Mouse (Mus musculus) lung, adult 2 months (tissue): Measurements from ENCODE around the gene Letm1. TPM values are rescaled to one million over a fixed set of nuclear protein-coding genes. Genes with fewer than 3 reads are reported as not detected.

Source experiments
- DNase-seq: peaks from one replicate; pipeline ENCODE4 v3.0.0; 2022
- H3K4me1 ChIP-seq: fragments of 200-500 bp; 2 replicates; pipeline ENCODE4 v1.6.1; 2011; ENCODE audit warnings: low read length; ENCODE audit not compliant: control insufficient read depth, insufficient read depth
- H3K4me3 ChIP-seq: fragments of 200-500 bp; replicated peaks from 2 replicates; pipeline ENCODE3; 2011; ENCODE audit warnings: low read depth, mild to moderate bottlenecking, control low read depth, low read length; ENCODE audit errors: extremely low read depth
- CTCF ChIP-seq: fragments of 200-500 bp; IDR thresholded peaks from 2 replicates; pipeline ENCODE4 v1.5.1; 2011; ENCODE audit warnings: mild to moderate bottlenecking, low read length, control low read depth; ENCODE audit not compliant: insufficient read depth
- POLR2A ChIP-seq: fragments of 200-500 bp; IDR thresholded peaks from 2 replicates; pipeline ENCODE4 v1.6.1; 2011; ENCODE audit warnings: low read depth, mild to moderate bottlenecking, control low read depth, low read length, borderline replicate concordance; ENCODE audit errors: extremely low read depth
- WGBS: fragments of 180-500 bp; shearing (Covaris S2); methylation state at CpG from one replicate; pipeline ENCODE4 v1.1.7; 2018; 5-methylcytosine and 5-hydroxymethylcytosine counted together
- polyA plus RNA-seq: library from polyadenylated mRNA; depleted of rRNA; stranded (reverse); fragments of >200 nt; gene quantifications from 2 replicates; pipeline ENCODE4 v1.2.3, GENCODE M21; 2012

The Letm1 gene
- polyA plus RNA-seq, 1 experiment = 41.8 TPM

DNA sequence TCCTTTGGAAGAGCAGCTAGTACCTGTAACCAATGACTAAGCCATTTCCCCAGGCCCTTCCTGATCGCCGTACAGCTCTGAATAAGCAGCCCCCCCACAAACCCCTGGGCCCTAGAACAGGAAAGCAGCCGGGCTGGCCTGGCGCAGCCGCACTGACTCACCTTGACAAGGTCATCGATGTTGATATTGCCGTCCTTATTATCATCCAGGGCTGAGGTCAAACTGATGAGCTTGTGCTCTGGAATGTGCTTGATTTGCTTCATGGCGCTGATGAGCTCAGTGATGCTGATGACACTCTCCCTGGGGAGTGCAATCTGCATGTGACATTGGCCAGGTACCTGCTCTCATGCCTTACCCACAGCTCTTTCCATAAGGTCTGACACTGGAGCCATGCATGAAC lies 39.1 kb downstream of the Letm1 start:
- Histone ChIP-seq H3K4me1 (no peaks in the 10 kb centered on the region), H3K4me3 (no peak overlapping the region)
- WGBS = 86% methylated on average over 8 of the region's 8 CpGs
- TF ChIP-seq POLR2A (no peak), CTCF (no peak)
- DNase-seq = no peak

DNA sequence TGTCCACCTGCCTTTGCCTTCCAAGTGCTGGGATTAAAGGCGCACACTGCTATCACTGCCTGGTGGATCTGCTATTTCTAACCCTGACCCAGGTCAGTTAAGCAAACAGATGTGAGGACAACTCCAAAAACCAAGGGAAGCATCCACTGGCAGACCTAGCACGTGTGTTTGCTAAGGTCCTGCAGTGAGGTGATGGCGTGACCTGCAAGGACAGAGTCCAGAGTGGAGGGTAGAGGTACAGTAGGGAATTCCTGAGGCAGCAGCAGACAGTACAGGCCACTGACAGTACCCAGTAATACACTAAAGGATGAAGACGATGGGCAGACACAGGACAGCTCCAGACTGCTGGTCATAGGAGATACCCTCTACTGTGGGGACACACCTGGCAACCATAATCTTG lies 42.1 kb downstream of the Letm1 start:
- 88% methylated on average over 4 of the region's 4 CpGs for WGBS
- DNase-seq = no peak
- no peak for TF ChIP-seq POLR2A
- TF ChIP-seq CTCF = no peak
- Histone ChIP-seq H3K4me3 (no peak overlapping the region), H3K4me1 (no peaks in the 10 kb centered on the region)

DNA sequence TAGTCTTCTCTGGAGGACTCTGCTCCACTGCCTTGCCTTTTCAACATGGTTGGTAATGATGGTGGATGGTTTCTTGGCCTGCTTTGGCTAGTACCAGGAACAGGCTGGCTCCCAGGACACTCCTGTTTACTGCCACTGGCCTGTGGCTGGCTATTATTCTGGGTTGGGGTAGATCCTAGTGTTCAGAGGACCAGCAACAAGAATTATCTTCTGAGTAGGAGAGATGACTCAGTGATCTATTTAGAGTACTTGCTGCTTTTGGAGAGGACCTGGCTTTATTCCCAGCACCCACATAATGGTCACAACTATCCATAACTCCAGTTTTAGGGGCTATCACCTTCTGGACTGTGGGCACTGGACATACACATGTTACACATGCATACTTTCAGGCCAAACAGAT lies 44.3 kb downstream of the Letm1 start:
- DNase-seq = no peak
- TF ChIP-seq POLR2A (no peak), CTCF (no peak)
- no peak overlapping the region for H3K4me3 ChIP-seq
- no peaks in the 10 kb centered on the region for H3K4me1 ChIP-seq

DNA sequence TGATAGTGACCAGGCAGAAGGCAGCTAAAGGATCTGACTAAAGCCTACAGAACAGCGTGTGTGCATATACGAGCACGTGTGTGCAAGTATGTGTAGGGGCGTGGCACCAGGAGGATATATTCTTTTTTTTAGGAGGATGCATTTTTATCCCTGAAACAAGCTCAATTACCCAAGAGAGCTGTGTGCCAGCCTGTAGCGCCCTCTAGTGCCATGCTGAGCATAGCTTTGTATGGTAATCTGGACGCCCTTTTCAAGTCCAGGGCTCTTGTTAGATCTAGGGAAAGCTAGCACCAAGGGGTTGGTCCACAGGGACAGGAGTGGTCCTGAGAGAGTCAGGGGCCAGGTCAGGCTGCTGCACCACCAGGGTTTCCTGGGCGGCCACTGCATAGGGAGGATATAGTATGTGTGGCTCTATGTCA lies 44.7 kb downstream of the Letm1 start:
- H3K4me3 ChIP-seq = no peak overlapping the region
- TF ChIP-seq POLR2A (no peak), CTCF (peak; percentile 90)
- peak; percentile 75 for DNase-seq
- 14% methylated on average over 7 of the region's 7 CpGs for WGBS
- no peaks in the 10 kb centered on the region for H3K4me1 ChIP-seq

DNA sequence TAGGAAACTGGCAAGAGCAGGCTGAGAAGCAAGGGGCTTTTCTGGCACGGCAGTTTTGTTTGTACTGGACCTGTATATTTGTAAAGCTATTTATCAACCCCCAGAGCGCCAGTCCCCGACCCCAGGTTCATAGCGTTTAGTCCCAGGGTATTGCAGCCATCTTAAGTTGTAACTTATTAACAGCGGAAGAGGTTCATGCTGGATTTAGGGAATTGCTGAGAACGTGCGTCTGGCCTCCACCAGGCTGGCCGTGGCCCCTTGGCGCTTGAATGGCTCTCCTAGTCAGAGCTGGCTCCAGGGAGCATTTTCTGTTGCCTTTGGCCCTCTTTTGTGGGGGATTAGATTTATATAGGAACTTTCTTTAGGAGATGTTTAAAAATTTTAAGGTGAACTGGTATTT lies 46.4 kb downstream of the Letm1 start:
- TF ChIP-seq CTCF (no peak), POLR2A (no peak)
- no peak for DNase-seq
- peaks cover 1% of the 10 kb centered on the region; the same call in 1 of the 2 replicates for H3K4me1 ChIP-seq
- no peak overlapping the region for H3K4me3 ChIP-seq
- 65% methylated on average over 9 of the region's 9 CpGs for WGBS

DNA sequence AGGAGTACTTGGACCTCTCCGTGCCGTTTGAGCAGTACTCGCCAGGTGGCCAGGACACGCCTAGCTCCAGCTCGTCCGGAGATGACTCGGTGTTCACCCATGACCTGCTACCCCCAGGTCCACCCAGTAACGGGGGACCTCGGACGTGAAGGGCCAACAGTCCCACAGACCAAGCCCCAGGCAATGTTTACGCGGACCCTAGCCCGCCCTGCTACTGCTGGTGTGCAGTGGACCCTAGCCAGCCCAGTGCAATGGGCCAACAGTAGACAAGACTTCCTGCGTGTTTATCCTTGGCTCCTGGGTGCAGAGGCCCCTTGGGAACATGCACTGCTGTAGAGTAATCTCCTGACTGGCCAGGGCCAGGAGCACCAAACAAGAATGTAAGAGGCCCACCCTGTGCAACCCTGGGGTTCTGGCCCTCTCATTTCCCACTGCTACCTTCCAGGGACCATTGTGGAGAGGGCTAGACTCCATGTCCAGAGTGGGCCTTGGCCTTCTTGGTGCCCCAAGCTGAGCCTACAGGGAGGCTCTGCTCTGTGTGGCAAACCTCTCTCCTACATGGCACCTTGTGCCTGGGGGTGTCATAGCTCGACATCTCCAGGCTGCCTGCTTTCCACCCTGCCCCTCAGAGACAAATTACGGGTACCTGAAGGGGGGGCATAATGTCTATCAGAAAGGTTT lies 47.1 kb downstream of the Letm1 start:
- 88% methylated on average over 16 of the region's 16 CpGs for WGBS
- Histone ChIP-seq H3K4me1 (peaks cover 7% of the 10 kb centered on the region; the same call in 1 of the 2 replicates), H3K4me3 (no peak overlapping the region)
- no peak for TF ChIP-seq POLR2A
- TF ChIP-seq CTCF = no peak
- DNase-seq = no peak

DNA sequence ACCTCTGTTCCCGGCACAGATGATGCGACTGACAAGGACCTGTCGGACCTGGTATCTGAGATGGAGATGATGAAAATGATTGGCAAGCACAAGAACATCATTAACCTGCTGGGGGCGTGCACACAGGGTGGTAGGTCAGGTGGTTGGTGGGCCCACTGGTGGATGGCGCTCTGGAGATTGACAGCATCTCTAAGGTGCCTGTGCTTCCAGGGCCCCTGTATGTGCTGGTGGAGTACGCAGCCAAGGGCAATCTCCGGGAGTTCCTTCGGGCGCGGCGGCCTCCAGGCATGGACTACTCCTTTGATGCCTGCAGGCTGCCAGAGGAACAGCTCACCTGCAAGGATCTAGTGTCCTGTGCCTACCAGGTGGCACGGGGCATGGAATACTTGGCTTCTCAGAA lies 48.8 kb downstream of the Letm1 start:
- 93% methylated on average over 12 of the region's 12 CpGs for WGBS
- H3K4me3 ChIP-seq = no peak overlapping the region

DNA sequence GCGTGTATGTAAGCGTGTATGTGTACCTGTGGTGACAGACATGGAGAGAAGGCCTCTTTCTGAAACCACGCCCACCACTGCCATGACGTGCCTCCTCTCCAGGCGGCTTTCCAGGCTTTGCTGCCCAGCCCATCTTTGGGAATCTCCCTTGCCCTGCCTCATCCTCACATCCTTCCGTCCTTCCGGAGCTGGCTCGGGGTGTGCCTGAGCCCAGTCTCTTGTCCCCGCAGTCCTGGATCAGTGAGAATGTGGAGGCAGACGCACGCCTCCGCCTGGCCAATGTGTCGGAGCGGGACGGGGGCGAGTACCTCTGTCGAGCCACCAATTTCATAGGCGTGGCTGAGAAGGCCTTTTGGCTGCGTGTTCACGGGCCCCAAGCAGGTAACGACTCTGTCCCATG lies 51.6 kb downstream of the Letm1 start:
- DNase-seq = no peak
- Histone ChIP-seq H3K4me1 (peaks cover 17% of the 10 kb centered on the region), H3K4me3 (no peak overlapping the region)
- WGBS = 57% methylated on average over 21 of the region's 21 CpGs
- TF ChIP-seq CTCF (no peak), POLR2A (no peak)

More for the DNA sequence above, 48.8 kb downstream of the Letm1 start:
- DNase-seq = no peak
- peaks cover 7% of the 10 kb centered on the region; the same call in 1 of the 2 replicates for H3K4me1 ChIP-seq
- TF ChIP-seq CTCF = no peak
- no peak for TF ChIP-seq POLR2A

DNA sequence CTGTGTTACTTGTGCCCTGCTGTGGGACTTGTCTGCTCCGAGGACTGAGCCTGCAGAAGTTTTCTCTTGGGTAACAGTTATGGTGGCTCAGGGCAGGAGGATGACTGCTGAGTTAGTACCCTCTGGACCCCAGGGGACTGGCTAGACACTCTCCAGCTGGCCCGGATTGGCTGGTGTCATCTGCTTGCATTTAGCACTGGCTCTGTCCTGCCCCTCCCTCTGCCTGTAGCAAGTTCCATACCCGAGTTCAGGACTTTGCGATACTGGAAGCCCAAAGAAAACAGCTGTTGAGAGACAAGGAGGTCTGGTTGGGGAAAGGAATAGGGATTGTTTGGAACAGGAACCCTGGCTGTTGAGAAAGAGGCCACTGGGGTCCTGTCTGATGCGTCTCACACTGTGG lies 52.1 kb downstream of the Letm1 start:
- no peak for DNase-seq
- 60% methylated on average over 5 of the region's 5 CpGs for WGBS

DNA sequence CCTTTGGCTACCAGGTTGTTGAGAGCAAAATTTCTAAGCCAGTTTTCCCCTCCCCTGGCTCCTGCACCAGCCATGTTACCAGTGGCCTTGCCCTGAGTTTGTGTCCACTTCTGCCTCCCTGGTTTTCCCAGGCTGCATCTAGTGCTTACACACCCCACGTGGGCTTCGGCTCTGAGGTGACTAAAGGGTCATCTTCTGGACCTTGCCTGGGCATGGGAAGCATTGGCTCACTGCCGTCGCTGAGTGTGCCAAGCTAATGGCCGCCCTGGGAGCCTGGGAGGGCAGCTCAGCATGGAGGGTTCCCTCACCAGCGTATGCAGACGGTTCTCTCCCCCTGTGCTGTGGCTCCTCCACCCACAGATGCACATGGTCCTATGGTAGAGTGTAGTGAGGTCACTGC lies 53.8 kb downstream of the Letm1 start:
- peaks cover 20% of the 10 kb centered on the region for H3K4me1 ChIP-seq
- WGBS = 69% methylated on average over 7 of the region's 7 CpGs
- DNase-seq = no peak
- TF ChIP-seq CTCF (no peak), POLR2A (no peak)
- H3K4me3 ChIP-seq = no peak overlapping the region

More for the DNA sequence above, 52.1 kb downstream of the Letm1 start:
- Histone ChIP-seq H3K4me3 (no peak overlapping the region), H3K4me1 (peaks cover 17% of the 10 kb centered on the region)
- TF ChIP-seq CTCF (no peak), POLR2A (no peak)
